Mouse (Mus musculus) adrenal gland, adult 8-10 months (tissue): Measurements from ENCODE around the gene Nrg3. TPM values are rescaled to one million over a fixed set of nuclear protein-coding genes. Genes with fewer than 3 reads are reported as not detected.

Experiments
- DNase-seq: peaks from one replicate; pipeline ENCODE4 v3.0.0; 2022
- total RNA-seq, 4 experiments: library from RNA; stranded (reverse); gene quantifications; 2 replicates each; pipeline ENCODE4 v1.2.4; 2022

Gene Nrg3
- total RNA-seq, result 10 to 100 TPM in 1 of 4 experiments, 1 to 10 TPM in 3; 3.7 to 10.8 (median 6.6) TPM

DNA sequence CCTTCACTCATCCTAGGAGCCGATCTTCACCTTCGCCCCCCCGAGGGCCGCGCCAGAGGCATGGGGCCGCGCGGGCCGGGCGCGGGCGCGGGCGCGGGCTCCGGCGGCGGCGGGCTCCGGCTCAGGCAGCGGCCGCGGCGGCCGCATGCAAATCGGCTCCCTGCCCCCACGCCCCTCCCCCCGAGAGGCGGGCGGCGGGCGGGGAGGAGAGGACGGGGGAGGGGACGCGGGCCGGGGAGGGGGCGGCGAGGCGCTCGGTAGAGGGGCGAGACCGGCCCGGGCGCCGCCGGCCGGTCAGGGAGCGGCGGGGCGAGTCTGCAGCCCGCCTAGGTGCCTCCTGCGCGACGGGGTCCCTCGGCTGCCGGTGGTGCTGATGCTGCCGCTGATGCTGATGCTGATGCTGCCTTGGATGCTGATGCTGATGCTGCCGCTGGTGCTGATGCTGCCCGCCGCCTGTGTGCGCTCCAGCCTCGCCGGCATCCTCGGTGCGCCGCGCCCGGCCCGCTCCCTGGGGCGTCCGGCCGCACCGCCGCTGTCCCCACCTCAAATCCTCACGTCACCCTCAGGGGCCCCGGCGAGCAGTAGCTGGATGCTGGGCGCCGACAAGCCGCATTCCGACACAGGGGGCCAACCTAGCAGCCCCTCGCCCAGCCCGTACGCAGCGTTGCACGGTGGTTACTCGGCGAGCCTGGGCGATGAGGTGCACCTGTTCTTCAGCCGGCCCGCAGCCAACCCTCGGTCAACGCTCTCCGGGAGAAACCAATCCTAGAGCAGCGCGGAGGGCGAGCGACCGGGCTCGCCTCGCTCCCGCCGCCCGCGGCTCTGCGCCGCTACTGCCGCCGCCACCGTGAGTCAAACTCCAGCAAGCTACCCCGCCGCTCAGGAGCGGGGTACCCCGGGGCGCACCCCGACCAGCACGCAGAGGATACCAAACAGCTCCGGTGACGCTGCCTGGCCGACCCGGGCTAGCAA is at the start of gene Nrg3:
Gene Nrg3 (minus strand): TSS at position 299 of the 972 bp plus-strand sequence.
- no peak for DNase-seq

DNA sequence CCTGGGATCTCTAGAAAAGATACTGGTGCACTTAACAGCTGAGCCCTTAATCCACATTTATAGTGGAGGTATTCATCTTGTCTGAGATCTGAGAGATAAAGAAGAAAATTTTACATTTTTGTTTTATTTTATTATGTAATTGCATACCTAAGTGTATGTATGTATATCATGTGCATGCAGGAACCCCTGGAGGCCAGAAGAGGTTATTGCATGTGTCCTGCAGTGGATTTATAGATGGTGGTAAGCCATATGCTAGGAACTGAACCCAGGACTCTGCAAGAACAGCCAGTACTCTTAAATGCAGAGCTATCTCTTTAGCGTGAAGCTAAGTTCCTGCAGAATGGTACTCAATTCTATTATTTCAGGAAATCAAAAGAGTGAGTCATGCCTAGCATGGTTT is 36.1 kb upstream of the Nrg3 start:
- no peak for DNase-seq

DNA sequence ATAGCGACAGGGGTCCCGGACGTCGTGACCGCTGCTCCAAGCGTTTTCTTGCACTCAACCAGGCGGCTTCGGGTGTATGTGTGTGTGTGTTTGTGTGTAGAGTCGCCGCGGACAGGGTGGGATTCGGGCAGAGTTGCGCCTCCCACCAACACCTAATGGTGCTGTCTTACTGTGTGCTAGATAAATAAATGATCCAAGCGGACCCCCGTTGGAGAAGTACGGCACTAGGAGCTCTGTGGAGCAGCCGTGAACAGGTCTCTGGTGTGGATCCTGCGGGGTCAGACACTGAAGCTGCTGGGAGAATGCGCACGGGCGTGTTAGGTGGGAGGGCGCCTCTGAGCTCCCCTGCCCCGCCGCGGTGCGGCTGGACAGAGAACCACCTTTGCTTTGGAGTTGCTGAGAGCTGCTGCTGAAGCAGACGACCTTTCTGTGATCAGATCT is 903 bp upstream of the Nrg3 start:
- DNase-seq, result no peak

DNA sequence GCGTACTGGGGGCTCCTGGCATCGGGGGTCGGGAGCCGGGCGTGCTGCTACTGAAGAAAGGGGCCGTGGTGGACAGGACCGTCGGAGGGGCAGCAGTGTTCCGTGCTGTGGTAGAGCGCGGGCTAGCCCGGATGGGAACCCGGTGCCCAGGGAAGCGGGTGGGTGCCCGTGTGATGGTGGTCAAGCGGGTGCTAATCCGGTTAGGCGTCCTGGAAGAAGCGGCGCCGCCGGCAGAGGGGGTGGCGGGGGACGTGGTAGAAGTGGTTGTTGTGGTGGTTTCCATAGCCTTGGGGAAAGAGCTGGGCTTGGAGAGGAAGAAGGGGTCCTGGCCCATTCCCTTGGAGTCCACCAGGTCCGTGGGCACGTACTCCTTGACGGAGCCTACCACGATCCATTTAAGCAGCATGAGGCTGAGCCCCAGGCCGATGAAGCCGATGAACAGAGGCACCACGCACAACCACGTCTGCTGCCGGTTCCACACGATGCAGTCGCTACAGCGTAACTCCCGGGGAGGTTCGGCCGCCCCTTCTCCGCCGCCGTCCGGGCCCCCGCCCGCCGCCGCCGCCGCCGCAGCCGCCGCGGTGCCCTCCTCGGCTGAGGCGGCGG is 639 bp downstream of the Nrg3 start:
- DNase-seq, result no peak

DNA sequence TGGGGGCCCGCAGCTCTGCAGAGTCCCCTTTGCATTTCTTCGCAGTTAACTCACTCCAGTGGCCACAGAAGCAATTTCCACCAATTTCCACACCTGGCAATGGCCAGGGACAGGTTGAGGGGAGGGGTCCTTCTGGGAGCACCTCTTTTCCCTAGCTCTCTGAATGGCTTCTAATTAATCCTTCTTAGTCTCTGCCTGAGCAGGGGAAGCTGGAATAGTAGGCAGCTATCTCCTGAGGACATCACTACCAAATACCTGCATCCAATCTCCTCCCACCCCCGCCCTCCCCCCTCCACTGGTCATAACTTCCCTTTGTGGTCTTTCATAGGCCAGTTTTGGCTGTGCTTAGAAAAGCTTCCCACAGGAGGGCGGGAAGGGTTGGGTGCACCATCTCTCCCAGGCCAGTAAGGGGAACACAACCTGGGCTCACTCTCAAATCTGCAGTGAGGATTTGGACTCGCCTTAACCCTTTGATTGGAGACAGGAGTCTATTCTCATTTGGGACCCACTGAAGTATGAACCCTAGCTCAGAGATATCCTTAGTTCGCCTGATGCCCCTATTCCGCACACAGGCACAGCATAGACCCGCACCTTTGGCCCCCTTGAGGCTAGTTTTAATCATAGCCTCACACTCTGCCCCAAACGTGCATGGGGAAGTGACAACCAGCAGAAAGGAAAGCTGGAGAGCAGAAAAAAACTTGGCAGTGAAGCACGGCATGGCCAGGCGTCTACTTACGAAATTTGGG is 1.5 kb downstream of the Nrg3 start:
- DNase-seq, result no peak

DNA sequence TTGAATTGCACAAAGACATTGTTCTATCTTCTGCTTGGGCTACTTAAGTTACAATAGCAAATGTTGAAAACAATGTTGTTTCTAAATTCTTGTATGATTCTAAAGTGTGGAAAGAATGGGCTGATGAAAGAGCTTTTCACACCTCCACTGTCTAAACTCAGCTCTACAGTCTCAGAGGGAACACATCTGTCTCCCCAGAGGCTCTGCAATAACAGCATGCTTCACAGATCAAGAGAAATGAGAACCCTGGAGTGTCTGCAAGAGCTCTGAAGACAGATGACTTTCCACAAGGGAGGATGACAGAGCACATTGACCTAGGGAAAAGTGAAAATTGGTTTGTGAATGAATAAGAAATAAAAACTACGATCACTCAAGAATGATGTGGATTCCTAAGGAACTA is 27.4 kb downstream of the Nrg3 start:
- no peak for DNase-seq

DNA sequence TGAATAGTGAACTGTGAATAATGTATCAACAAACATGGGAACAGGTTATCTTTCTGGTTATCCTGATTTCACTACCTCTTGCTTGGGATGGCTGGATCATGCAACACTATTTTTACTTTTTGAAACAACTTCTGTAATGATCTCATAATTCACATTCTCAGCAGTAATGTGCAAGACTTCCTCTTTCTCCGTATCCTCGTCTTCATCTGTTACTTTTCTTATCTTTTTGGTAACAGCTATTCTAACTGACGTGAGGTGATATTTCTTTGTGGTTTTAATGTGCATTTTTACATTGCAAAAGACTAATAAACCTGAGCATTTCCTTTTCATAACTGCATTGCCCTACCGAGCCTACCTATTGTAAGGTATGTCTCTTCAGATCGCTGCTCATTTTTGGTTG is 44.4 kb downstream of the Nrg3 start:
- no peak for DNase-seq

DNA sequence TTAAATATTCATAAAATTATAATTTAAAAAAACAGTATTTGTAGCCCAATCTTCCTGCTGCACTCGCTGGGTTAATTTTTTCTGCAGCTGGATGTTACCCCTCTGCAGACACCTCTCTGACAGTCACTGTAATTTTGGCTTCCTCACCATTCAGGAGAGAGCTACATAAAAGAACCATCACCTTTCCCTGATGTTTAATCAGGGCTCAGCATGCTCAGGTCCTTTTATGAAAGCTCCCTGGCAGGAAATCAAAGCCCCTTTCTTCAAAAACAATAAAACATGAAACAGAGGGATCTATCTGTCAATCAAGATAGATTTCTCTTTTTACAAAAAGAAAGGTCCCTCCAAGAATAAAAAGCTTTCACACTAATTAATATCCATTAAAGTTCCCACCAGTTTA is 51.0 kb downstream of the Nrg3 start:
- DNase-seq, result no peak

DNA sequence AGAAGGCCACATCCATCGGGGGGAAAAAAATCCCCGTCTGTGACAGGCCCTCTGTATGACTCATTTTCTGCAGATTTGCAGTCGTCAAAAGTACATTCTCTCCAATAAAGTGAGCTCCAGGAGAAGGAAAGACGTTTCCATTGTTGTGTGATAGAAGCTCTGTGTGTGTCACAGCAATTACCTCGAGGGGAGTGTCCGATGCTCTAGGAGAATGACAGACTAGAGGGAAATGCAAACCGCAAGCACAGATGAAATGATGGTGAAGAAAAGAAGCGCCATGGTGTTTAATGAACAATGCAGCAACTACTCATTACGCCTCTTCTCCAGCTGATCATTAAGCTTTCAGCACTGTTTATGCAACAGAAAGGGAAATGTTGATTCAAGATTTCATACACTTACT is 59.6 kb downstream of the Nrg3 start:
- no peak for DNase-seq

DNA sequence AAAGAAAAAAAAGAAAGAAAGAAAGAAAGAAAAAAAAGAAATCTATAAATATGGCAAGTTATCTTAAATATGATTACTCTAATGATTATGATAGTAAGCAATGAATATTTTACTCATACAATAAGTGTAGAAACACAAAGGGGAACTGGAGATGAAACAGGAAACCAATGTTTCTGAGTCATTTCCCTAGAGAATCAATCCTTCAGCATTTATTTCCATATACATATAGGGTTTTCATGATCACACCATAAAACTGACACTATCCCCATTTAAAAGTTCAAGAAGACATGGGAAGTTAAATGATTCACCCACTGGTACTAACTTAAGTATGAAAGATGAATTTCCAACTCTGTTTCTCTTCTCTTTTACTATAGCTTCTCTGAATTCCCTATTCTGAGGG is 86.0 kb downstream of the Nrg3 start:
- DNase-seq, result no peak

DNA sequence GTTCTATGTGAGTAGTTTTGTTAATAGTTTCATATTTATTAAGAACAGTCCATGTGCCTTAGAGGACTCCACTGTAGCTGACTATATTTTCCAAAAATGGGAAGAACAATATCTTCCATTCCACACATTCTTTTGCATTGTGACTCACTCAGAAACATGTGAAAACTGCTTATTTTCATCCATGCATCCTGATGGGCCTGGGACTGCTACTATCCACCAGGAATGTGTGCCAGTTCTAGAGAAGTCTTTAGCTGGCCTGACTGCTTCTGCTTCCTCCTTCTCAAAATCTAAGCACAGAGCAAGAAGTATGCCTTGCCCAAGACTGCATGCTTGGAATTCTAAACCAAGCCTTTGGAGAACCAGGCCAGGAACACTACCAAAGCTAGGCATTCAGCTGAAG is 91.6 kb downstream of the Nrg3 start:
- no peak for DNase-seq

DNA sequence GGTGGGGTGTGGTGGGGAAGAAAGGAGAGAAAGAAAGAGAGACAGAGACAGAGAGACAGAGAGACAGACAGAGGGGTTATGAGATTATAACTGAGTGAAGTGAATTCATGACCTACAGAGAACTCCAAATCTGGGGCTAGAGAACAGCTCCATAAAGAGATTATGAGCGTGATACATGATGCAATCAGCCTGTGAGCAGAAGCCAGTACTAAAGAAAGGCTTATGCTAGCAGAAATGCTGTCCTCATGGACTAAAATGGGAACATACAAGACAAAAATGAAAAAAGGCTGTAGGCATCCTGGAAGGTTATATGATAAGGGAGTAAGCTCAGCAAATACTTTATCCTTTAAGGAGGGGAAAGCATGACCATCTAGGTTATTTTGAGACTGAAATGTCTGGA is 99.7 kb downstream of the Nrg3 start:
- no peak for DNase-seq

DNA sequence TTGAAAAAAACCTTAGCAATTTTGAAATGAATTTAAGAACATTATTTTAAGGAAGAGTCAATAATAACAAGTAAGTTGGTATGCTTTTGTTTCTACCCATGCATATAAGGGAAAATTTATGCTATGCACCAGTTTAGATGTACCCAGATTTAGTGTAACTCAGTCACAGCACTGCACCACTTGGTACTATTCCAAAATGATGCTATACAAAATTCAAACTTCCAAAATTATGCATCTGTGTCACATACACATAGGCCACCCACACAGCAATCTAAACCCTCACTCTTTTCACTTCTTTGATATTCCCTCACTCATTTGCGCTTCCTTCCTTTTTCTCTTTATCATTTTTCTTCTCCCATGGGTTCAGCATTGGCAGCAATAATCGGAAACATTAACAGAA is 116.6 kb downstream of the Nrg3 start:
- DNase-seq, result no peak

DNA sequence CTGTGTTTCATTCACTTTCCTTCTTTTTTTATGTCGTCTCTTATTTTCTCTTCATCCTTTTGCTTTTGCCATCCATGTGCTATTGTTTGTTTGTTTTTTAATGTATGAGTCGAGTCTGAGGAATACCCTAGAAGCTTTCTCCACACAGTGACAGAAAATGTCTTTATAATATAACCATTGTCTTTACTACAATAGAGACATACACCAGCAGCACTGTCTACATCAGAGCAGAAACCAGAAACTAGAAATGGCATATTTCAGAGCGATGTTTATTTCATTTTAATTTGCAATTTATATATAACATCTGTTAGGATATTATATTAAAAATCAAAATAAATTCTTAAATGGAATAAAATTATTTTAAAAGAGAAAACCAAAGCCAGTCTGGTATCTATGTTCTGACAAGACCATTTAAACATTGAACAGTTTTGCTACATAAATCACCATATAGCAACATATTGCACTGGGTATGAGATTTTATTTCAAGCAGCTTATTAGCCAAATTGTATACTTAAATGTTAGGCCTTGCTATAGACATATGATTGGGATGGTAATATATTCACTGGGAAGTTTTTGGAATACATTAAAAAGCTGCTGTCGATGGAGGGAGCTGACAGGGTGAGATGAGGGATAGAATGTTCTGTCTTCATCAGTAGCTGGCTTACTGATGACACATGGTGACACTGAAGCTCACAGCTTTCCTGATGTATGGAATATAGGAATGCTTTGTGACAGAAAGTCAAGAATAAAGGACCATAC is 120.7 kb downstream of the Nrg3 start:
- no peak for DNase-seq

DNA sequence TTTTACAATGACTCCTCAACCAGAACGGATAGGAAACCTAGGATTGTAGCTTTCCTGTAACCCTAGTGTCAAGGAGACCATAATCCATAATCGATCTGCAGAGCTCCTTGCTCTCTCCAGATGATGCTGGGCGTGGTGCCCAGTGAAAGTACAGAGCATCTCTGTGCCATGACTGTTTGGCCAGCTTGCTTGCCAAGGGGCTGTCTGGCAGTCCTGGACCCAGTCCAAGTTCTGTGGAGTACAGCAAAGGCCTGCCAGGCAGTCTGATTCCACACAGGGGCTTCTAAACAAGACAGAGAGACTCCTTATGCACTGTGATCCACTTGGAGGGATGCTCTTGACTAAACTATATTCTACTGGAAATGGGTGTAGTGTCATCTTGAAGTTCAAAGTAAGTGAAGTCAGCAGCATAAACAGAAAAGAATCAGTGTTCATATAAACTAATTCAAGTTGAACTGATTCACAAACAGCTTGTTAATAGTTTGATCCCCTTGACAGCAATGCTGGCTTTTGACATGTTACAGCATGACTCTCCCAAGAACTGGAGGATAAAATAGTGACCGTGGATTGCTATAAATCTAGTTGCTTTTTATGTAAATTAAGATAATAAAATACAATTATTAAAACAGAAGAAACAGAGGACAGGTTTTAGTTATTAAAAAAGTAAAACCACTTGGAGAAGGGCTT is 155.3 kb downstream of the Nrg3 start:
- DNase-seq, result peak; percentile 2

DNA sequence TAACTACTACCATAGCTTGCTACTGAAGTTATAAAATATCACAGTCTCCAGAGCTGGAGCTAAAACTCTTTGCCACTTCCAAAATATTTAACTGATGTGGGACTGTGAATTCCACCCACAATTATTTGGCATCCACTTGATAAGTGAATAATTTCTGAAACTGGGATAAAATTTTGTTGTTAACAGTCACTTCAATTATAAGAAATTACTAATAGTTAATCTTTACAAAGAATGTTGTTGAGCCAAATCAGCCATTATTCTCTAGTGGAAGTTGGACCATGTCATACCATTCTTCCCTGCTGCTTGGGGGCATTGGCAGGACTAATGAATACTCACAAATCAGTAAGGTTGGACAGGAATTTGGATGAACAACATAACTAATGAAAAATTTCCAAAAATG is 158.8 kb downstream of the Nrg3 start:
- no peak for DNase-seq

DNA sequence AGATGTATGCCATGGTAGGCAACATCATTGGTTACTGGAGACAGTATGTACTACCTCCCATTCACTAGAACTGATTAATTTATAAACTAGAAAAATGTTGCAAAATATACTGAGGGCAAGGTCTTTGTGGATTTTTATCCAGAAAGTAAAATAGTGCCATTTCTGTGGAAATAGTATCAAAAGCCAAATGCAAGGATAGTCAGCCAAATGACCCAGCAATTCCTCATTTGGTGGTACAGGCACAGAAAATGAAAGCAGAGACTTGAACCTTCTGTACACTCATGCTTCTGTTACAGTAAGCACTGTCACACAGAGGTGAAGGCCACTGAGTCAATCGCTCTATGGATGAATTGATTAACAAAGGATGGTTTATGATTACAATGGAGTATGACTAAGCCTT is 207.8 kb downstream of the Nrg3 start:
- no peak for DNase-seq

DNA sequence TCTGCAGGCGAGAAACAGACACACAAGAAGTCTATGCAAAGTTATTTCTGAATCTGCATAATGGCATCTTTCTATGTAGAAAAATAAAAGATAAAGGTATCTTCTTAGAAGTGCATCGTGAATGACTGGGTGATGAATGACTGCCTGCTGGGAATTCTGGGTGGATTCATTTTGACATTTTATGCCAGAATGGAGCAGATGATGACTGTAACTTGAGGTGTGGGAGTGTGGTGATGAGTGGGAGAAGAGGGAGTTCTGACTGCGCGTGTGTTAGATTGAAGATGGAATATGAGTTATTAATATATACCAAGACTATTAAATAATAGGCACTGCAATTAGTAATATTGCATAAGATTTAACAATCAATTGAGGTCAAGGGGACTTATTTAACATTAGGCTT is 208.5 kb downstream of the Nrg3 start:
- no peak for DNase-seq

DNA sequence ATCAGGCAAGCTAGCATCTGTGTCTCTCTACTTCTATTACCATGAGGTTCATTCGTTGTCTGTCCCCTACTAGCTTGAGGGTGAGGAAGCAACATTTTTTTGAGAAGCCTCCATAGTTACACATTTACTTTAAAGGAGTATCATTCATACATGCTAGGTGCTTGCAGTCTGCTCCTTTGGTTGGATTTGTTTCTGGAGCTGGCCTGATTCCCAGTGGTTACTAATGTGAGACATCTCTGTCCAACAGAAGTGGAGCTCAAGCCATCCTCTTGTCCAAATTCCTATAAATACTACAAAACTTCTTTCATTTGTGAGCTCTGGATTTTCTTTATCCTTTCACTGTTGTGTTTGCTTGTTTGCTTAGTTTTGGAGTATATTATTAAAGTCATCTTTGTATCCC is 211.9 kb downstream of the Nrg3 start:
- no peak for DNase-seq

DNA sequence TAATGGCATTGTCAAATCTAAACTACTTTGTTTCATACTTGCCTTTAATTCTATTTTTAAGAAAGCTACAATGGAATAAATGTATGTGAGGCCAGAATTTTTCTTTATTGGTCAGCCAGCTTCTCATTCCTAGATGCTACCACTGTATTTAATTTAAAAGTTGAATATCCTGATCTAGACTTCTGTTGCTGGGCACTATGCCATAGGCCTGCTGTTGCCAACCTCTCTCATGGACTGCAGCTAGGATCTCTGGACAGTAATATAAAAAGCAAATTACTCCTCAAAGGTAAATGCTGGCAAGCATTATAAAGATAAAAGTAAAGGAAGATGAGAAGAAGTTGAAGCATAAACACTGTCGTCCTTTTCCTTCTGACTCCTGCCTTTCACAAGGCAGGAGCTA is 217.5 kb downstream of the Nrg3 start:
- no peak for DNase-seq

DNA sequence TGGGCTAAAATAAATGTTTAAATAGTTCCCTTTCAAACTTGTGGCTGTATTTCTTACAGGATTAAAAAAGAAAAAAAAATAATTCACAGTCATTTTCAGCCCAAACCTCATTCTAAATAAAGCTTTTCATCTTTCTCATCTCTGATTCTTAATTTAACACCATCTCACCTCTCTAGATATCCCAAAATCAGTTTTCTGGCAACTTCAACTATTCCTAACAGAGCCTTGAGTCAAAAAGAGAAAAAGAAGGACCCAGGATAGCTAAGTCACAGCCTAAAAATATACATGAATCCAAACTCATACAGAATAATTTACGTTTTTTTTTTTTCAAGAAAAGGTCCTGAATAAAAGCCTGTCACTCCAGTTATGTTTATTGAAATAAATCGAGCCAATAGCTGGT is 232.6 kb downstream of the Nrg3 start:
- no peak for DNase-seq

DNA sequence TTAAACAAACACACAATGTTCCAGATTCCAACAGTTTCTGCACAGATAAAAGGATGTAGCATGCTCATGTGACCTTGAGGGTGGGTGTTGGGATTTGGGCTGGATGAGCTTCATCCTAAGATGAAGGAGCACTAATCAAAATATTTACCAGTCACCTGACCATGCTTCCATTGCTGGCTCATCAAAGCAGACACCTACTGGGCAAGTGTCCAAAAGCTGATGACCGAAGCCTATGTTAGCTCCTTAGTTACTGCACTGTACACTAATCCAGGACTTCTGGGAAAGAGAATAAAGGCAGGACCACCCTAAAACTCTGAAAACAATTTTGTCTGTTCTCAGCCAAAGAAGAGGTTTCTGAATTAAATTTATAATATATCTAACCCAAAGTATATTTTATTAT is 261.4 kb downstream of the Nrg3 start:
- DNase-seq, result no peak
